Mouse (Mus musculus): ENCODE results near the gene Krtap6-5. TPM values are rescaled to one million over a fixed set of nuclear protein-coding genes. Genes with fewer than 3 reads are reported as not detected.

Krtap6-5 gene
- polyA plus RNA-seq, 1 experiment = not detected

DNA sequence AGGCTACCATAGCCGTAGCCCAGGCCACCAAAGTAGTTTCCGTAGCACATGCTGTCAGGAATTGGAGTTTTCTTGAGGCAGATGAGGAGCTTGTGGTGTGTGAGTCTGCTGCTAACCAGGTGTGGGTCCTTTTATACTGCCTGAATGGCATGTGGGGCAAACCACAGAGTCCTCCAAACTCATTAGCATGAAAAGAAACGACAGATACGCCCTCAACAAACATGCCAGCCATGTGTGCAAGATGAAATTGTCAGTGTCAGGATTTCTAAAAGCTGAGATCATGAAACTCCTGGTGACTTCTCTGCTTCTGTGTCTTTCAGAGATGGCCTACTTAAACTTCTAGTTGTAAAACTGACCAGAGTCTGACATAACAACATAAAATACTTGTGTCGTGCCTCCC is 37.0 kb downstream of the Krtap6-5 start, which contains the start of gene Krtap22-2:
Krtap22-2 (minus strand) TSS at position 101 of the 400 bp plus-strand sequence.
- H3ac ChIP-seq (ENCODE audit: control insufficient read depth, insufficient read length) = no peak within 1 kb of the TSS

More for the DNA sequence above, 37.0 kb downstream of the Krtap6-5 start, which contains the start of gene Krtap22-2:
- Histone ChIP-seq H3K79me2 (ENCODE audit: control insufficient read depth, insufficient read depth) (no peaks in the 10 kb centered on the region), H3K27me3 (ENCODE audit: control insufficient read depth, insufficient read depth, insufficient read length) (no peaks in the 10 kb centered on the region), H3K4me2 (ENCODE audit: low read depth) (no peak within 1 kb of the TSS), H3K36me3 (ENCODE audit: control insufficient read depth, insufficient read depth) (no peaks in the 10 kb centered on the region), H3K4me3 (no peak within 1 kb of the TSS)
- no peak for TF ChIP-seq MAX (IDR thresholded peaks at IDR 0.05; ENCODE audit: low read depth)
- TF ChIP-seq TCF12 (IDR thresholded peaks at IDR 0.05; ENCODE audit: insufficient read depth, poor library complexity, severe bottlenecking) = no peak
- TF ChIP-seq POLR2AphosphoS2 (IDR thresholded peaks at IDR 0.05; ENCODE audit: insufficient read length, low read depth) = no peak
- no peak for TF ChIP-seq POLR2A (IDR thresholded peaks at IDR 0.05; ENCODE audit: insufficient read length, low read depth)
- no peak for TF ChIP-seq E2F4 (IDR thresholded peaks at IDR 0.05; ENCODE audit: insufficient read depth)
- no peak for TF ChIP-seq USF1 (IDR thresholded peaks at IDR 0.05; ENCODE audit: low read depth)
- no peak for TF ChIP-seq SRF (IDR thresholded peaks at IDR 0.05; ENCODE audit: control insufficient read depth, insufficient read length, low read depth)
- no peak for TF ChIP-seq REST (IDR thresholded peaks at IDR 0.05; ENCODE audit: insufficient read depth, insufficient read length)

Other genes with a start within 250 kb of the Krtap6-5 start
- not detected for gene Gm20741, start 235.7 kb downstream of the Krtap6-5 start, polyA plus RNA-seq (2012; fragmentation: generic; extraction: Trizol)
- not detected for gene Krtap15, start 227.7 kb downstream of the Krtap6-5 start, polyA plus RNA-seq (2012; fragmentation: generic; extraction: Trizol)
- gene Krtap14, start 221.7 kb downstream of the Krtap6-5 start, polyA plus RNA-seq (2012; fragmentation: generic; extraction: Trizol) = not detected
- gene Krtap19-1, start 178.5 kb downstream of the Krtap6-5 start, polyA plus RNA-seq (2012; fragmentation: generic; extraction: Trizol) = not detected
- gene Krtap19-2, start 173.6 kb downstream of the Krtap6-5 start, polyA plus RNA-seq (2012; fragmentation: generic; extraction: Trizol) = not detected
- not detected for gene Krtap19-3, start 169.8 kb downstream of the Krtap6-5 start, polyA plus RNA-seq (2012; fragmentation: generic; extraction: Trizol)
- gene Krtap19-4, start 162.8 kb downstream of the Krtap6-5 start, polyA plus RNA-seq (2012; fragmentation: generic; extraction: Trizol) = not detected
- gene Krtap19-5, start 151.4 kb downstream of the Krtap6-5 start, polyA plus RNA-seq (2012; fragmentation: generic; extraction: Trizol) = not detected
- gene Krtap19-9b, start 115.6 kb downstream of the Krtap6-5 start, polyA plus RNA-seq (2012; fragmentation: generic; extraction: Trizol) = not detected
- gene Krtap16-3, start 85.0 kb downstream of the Krtap6-5 start, polyA plus RNA-seq (2012; fragmentation: generic; extraction: Trizol) = not detected
- gene Krtap22-2, start 37.1 kb downstream of the Krtap6-5 start, polyA plus RNA-seq (2012; fragmentation: generic; extraction: Trizol) = not detected
- gene Gm10229, start 32.6 kb downstream of the Krtap6-5 start, polyA plus RNA-seq (2012; fragmentation: generic; extraction: Trizol) = not detected
- not detected for gene Krtap6-1, start 16.2 kb downstream of the Krtap6-5 start, polyA plus RNA-seq (2012; fragmentation: generic; extraction: Trizol)
- not detected for gene Gm10228, start 6.4 kb downstream of the Krtap6-5 start, polyA plus RNA-seq (2012; fragmentation: generic; extraction: Trizol)
- gene 1110025L11Rik, start 16.1 kb upstream of the Krtap6-5 start, polyA plus RNA-seq (2012; fragmentation: generic; extraction: Trizol) = not detected
- not detected for gene Krtap6-3, start 36.1 kb upstream of the Krtap6-5 start, polyA plus RNA-seq (2012; fragmentation: generic; extraction: Trizol)
- not detected for gene Gm6358, start 93.0 kb upstream of the Krtap6-5 start, polyA plus RNA-seq (2012; fragmentation: generic; extraction: Trizol)
- gene Gm10061, start 103.2 kb upstream of the Krtap6-5 start, polyA plus RNA-seq (2012; fragmentation: generic; extraction: Trizol) = not detected
- not detected for gene Gm9789, start 110.1 kb upstream of the Krtap6-5 start, polyA plus RNA-seq (2012; fragmentation: generic; extraction: Trizol)
- not detected for gene Gm7735, start 121.6 kb upstream of the Krtap6-5 start, polyA plus RNA-seq (2012; fragmentation: generic; extraction: Trizol)
- not detected for gene 1110057P08Rik, start 126.9 kb upstream of the Krtap6-5 start, polyA plus RNA-seq (2012; fragmentation: generic; extraction: Trizol)
- not detected for gene Krtap20-2, start 158.0 kb upstream of the Krtap6-5 start, polyA plus RNA-seq (2012; fragmentation: generic; extraction: Trizol)